Mouse (Mus musculus) central nervous system, embryonic 14 days (tissue): ENCODE results near the gene Tex13b. TPM values are rescaled to one million over a fixed set of nuclear protein-coding genes. Genes with fewer than 3 reads are reported as not detected.

Source experiments
- polyA plus RNA-seq: library from polyadenylated mRNA; depleted of rRNA; stranded (reverse); fragments of >200 nt; gene quantifications from 2 replicates; pipeline ENCODE4 v1.2.3, GENCODE M21; 2012; rRNA removed

Tex13b gene
- polyA plus RNA-seq = not detected in 2 replicates

DNA sequence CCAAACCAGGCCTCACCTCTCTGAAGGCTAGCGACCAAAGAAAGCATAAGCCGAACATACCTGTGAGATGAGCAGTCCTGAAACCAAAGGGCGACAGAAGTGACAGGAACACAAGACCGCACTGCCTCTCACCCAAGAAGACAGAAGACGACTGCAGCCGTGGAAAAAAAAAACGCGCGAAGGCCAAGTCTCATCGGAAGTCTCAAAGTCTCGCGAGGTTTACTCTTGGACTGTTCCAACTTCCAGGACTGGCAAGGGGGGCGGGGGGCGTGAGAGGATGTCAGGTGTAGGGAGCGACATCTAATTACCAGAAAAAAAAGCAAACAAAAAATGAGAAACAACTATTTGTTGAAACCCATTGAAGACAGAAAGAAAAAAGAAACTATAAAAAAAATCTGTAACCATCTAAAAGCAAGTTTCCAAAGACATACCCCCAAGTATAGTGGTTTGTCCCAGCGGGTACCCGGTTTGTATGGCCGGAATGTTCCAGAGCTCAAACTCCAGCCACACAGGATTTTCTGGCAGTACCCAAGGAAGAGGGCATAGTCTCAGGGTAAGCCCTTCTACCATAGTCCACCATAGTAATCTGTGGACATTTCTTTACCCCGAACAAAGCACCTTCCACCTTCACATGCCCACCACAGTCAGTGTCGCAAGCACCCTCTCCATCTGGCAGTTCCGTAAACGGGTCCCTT, at the start of gene Tex13b:
Tex13b (minus strand) TSS at position 122 of the 695 bp plus-strand sequence.

Other genes with a start within 250 kb of the Tex13b start
- 38.6 and 43.1 TPM in 2 replicates for gene Tsc22d3, start 212.8 kb downstream of the Tex13b start, polyA plus RNA-seq
- gene Mid2, start 148.8 kb downstream of the Tex13b start, polyA plus RNA-seq = 6.5 and 8.6 TPM in 2 replicates
- not detected in 2 replicates for gene Vsig1, start 94.2 kb upstream of the Tex13b start, polyA plus RNA-seq
- gene Psmd10, start 143.3 kb upstream of the Tex13b start, polyA plus RNA-seq = 24.8 and 26.8 TPM in 2 replicates
- 12.5 and 13.0 TPM in 2 replicates for gene Atg4a, start 143.5 kb upstream of the Tex13b start, polyA plus RNA-seq